Mouse (Mus musculus): ENCODE measurements at regions not wholly inside any gene's neighbourhood (a gene's known extent, or its start where the extent isn't known, plus 50 kb on each side); places are given as distances from the start of the nearest gene placed in this dataset.

- no peak for DNase-seq (ENCODE audit: low read depth, low spot score)
Measured at GRCm38 (mm10) chr11:18173028-18173427, 219.4 kb upstream of the Etaa1 start.

- DNase-seq (ENCODE audit: low read depth, low spot score), result no peak
Measured at GRCm38 (mm10) chr11:18171207-18171776, 217.6 kb upstream of the Etaa1 start.

GRCm38 (mm10) chr11:18165609-18166347 is 212.1 kb upstream of the Etaa1 start:
- DNase-seq (ENCODE audit: low read depth, low spot score), result no peak

GRCm38 (mm10) chr11:18164025-18164423 is 210.3 kb upstream of the Etaa1 start:
- DNase-seq (ENCODE audit: low read depth, low spot score), result no peak

DNA sequence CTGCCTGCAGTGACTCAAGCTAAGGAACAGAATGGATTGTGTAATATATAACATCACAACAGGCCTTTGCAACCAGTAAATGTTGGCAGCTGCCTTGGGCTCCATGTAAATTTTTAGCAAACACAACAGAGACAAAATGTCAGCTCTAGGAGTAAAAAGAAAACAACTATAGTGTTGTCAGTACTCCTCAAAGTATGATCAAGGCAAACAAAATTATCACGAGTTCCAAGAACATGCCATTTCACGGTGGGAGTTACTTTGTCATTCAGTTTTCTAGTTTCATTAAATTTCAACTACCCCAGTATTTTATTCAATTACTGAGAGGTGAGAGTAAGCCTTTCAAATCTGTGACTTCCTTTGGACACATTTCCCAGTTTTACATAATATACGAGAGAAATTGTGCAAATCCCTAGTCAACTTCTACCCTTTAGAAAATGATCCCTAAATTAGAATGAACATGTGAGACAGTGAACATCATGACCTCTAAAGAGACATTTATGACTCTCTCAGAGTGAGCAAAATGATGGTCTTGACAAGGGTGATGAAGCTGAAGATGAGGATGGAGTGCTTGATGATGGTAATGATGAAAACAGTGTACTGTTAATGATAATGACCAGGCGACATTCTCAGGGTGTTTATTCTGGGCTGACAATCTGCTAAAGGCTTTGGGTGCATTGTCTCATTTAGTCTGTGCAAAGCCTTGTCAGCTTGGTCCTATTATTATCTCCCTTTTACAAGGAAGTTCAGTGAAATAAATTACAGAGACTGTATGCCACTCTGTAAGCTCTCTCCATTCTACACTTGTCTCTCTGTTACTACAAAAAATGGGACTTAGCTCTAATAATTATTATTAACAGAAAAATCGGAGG is 209.7 kb upstream of the Etaa1 start:
- no peak for DNase-seq (ENCODE audit: low read depth, low spot score)

- no peak for DNase-seq (ENCODE audit: low read depth, low spot score)
Measured at GRCm38 (mm10) chr11:18156506-18156905, 202.8 kb upstream of the Etaa1 start.

GRCm38 (mm10) chr11:18151788-18152563 is 198.3 kb upstream of the Etaa1 start:
- DNase-seq (ENCODE audit: low read depth, low spot score), result peak; percentile 13

DNA sequence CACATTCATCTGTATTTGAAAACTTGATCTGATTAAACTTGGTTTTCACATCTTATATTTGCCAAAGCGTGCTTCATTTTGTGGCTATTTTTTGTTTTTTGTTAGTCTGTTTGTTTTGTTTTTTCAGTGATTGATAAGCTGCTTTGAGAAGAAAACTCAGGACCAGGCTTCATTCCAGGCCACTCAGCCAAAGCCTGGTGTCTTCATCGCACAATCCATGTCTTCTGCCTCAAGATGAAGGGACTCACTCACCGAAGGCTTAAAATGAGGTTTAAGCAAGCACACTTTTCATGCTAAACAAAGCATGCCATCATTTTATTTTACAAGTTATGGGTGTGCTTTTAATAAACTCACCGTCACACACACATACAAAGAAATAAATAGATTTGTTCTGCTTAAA is 197.7 kb upstream of the Etaa1 start:
- no peak for DNase-seq (ENCODE audit: low read depth, low spot score)

GRCm38 (mm10) chr11:18127488-18127887 is 173.8 kb upstream of the Etaa1 start:
- no peak for DNase-seq (ENCODE audit: low read depth, low spot score)

- DNase-seq (ENCODE audit: low read depth, low spot score), result no peak
Measured at GRCm38 (mm10) chr11:18123031-18123430, 169.4 kb upstream of the Etaa1 start.

DNA sequence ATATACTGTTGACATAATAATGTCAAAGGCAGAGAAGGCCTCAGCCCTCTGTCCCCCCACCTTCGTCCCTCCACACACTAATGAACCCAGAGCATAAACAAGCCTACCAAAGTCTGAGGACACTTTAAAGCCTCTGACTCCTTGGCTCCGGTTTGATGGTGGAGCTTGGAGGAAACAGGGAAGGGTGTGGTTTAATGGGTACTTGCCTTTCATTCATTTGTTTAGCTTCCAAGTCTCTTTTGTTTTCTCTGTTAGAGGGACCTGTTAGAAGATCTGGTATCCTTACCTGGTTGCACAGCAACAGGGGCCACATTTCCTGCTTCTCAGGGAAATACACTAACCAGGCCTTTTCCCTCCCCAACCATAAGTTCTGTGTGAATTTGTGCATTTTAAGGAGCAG is 168.9 kb upstream of the Etaa1 start:
- DNase-seq (ENCODE audit: low read depth, low spot score), result no peak

DNA sequence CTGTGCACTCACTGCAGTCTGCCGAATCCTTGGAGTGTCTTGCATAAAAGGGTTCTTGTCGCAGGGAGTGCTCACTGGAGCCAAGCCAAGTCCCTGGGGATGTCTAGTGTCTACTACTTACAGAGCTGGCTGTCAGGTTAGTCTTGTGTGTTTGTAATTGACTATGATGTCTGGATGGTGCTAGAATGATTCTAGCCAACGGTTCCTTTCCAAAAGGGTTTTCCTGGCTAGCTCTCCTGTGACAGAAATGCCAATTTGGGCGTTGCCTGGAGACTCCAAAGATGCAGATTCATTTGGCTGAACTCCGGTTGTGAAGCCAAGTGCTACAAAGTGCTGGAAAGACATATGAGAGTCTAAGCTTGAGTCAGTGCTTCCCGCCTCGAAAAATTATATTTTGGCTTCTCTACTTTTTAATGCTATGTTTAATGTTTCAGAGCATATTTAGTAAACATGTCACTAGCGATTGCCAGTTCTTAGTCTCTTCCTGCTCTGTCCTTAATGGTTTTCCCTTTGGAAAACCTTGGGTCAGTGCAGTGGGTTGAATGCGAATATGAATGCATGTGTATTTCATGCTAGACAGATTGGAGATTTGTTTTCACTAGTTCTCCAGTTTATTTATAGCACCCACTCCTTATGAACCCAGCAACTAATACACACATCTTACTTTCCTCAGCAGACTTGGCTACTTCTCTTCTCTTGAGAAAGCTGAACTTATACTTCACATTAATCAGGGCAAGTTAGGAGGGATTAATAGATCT is 162.2 kb upstream of the Etaa1 start:
- peak; percentile 32 for DNase-seq (ENCODE audit: low read depth, low spot score)

DNA sequence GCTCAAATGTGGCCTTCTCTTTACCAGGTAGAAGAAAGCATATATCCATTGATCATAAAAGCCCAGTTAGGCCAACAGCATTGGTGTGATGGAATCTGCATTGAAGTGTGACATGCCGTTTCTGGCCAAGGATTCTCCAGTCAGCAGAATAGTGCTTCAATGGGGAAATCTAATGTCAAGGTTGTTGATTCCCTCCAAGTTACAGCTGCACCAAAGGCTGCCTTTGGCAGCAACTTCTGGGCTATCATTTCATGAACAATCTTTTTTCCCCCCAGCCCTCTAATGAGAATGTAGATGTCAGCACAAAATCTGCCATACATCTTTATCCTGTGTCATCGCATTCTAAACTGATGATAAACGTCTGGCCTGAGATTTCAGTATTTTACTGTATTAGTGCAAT is 149.2 kb upstream of the Etaa1 start:
- no peak for DNase-seq (ENCODE audit: low read depth, low spot score)

DNA sequence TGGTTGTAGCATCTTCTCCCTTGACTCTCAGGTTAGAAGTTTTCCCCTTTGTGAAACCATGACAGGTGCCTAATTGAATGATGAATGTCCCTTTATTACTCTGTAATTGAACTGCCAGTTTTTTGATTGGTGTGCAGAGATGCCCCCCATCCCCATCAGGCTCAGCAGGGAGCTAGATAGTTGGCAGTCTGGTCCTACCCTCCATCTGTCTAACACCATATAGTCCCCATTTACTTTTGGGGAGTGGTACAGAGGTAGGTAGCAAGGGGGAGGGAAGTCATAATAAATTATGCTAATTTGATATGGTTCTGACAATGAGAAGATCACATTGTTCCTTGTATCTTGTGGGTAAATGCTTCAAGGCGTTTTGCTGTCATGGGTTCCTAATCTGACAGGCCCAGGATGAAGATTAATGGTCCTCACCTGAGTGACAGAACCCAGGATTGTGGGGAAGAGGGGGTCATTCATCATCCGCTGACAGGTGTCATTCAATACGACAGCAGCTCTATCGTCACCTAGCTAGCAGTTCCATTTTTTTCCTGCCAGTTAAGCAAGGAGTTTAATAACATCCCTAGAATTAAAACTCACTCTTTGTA is 122.3 kb upstream of the Etaa1 start:
- DNase-seq (ENCODE audit: low read depth, low spot score), result no peak

DNA sequence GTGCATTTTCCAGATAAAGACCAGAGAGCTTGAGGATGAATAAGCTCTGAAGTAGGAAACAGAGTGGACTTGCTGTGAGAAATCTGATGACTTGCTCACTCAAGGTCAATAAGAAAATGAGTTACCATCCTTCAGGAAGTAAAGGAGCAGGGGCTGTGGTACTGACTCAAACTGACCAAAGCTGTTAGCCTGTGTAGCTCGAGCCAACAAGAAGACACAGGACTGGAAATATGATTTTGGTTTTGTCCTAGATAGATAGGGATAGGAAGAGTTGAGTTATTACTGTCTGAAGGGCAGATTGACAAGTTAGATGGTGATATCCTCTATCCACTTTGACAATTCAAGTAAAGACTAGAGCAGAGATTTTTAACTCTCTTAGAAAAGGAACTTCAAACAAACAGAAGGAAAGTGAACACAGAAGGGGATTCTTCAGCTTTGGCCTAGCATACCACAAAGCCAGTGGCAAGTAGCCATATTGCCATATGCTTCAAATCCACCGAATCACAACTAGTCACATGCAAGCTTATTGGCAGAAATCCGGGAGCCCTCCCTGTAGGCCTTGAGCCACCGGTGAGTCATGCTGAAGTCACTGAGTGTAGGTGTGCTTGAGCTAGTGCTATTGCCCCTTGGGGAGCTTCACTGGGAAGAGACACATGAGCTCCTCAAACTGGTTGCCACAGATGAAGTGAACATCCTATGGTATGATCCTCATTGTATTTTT is 117.1 kb upstream of the Etaa1 start:
- no peak for DNase-seq (ENCODE audit: low read depth, low spot score)

- DNase-seq (ENCODE audit: low read depth, low spot score), result no peak
Measured at GRCm38 (mm10) chr11:18070032-18070374, 116.3 kb upstream of the Etaa1 start.

DNA sequence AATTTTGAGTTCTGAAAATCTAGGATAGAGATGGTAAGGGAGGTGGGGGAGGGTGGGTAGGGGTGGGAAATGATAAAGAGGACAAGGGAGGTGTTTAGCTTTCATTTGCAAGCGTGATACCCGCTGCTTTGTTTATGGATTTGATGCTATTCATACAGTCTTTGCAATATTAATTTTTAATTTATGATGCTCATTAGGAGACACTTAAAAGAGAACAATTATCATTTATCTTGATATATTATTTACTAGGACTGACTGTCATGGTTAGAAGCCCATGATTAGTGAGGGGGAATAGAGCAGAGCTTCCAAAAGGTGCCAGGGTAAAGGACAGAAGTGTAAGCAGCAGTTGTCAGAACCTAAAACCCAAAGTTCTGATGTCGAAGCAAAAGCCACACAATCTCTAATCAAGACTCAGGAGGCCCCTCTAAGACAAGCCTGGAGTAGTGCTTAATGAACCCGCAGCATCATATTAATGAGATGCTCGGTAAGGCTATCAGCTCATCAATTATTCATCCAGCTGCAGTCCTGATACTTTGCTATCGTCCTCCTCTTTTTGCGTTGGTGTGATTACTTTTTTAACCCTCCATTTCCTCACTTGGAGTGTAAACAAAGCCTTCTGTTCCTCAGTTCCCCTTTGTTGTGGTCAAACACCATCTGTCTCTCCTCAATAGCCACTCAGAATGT is 115.8 kb upstream of the Etaa1 start:
- no peak for DNase-seq (ENCODE audit: low read depth, low spot score)

GRCm38 (mm10) chr11:18068085-18068484 is 114.4 kb upstream of the Etaa1 start:
- DNase-seq (ENCODE audit: low read depth, low spot score), result no peak

DNA sequence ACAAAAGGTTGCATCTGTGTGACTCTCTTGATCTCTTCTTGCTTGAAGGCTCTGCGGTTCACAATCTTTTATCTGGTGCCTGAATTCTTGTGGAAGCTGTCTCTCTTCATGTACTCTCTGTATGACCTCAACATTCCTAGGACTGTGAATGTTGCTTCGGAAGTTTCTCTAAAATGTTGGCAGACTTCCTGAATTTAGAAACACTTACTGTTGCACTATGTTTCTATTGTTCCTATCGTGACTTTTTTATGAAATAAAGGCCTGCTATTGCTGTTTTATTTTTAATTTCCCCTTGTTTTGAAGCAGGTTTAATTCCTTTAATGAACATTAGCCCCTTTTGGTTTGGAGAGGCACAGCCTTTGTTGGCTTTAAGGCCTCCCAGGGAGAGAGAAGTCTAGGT is 114.0 kb upstream of the Etaa1 start:
- no peak for DNase-seq (ENCODE audit: low read depth, low spot score)

DNA sequence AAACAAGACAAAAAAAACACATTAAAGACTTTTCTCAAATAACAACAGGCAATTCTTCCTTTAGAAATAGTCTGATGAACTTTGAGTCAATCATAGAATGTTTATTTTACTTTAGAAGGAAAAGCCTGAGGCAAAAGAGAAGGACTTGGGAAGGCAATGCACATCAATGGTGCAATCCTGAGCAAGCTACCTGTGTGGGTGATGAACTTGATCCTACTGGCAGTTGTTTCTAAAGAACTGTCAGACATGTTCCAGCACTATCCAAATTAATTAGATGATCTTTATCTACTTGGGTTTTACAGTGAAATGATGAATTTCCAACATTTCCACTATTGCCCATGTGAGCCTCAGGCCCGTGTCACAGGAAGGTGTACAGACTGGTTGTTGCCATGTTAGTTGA is 87.9 kb upstream of the Etaa1 start:
- DNase-seq (ENCODE audit: low read depth, low spot score), result no peak

Data from skeletal muscle tissue, adult 2 months (tissue).